Mouse (Mus musculus): ENCODE data around the gene Mllt6. TPM values are rescaled to one million over a fixed set of nuclear protein-coding genes. Genes with fewer than 3 reads are reported as not detected.

Mllt6 gene
- polyA plus RNA-seq (2012; rRNA removed): 37.3 and 40.5 TPM in 2 replicates

DNA sequence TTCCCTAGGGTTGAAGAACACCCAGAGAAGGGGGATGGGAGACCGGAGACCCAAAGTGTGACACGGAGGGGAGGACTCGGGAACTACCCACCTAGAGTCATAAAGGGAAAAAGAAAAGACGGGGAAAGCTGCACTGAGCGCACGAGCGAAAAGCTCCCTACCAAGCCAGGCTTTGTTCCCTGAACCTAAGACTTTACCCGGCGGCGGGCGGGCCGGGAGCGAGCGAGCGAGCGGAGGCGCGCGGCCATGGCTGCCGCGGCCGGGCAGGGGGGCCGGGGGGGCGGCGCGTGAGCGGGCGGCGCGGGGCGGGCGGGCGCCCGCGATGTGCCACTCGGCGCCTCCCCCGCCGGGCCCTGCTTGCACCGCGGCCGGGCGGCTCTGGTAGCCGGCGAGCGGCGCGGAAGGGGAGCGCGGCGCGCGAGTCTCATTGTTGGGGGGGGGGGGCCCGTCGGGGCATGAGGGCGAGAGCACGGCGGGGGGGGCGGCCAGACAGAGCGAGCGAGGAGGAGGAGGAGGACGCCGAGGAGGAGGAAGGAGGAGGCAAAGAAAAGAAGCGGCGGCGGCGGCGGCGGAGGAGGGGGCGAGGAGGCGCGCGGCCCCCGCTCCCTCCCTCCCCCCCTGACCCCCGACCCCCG is at the start of gene Mllt6:
Gene Mllt6, plus strand, starts transcription at position 522 of the 635 bp plus-strand sequence.

DNA sequence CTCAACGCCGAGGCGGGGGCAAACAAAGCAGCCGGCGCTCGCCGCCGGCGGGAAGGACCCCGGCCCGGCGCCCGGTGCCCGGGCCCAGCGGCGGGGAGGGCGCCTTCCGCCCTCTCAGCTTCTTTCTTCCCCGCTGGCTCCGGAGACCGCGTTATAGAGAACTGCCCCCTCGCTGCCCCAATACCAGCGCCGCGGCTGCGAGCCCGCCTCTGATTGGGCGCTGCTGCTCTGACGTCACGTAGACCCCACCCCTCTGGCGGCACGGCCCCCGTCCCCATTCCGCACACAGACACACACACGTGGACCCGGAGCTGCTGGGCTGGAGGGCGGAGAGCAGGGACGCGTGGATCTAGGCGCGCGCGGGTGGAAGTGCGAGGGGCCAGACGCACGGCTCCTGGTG is 33.6 kb upstream of the Mllt6 start, which contains the start of gene Epop:
Gene Epop, minus strand, starts transcription at position 127 of the 400 bp plus-strand sequence.

DNA sequence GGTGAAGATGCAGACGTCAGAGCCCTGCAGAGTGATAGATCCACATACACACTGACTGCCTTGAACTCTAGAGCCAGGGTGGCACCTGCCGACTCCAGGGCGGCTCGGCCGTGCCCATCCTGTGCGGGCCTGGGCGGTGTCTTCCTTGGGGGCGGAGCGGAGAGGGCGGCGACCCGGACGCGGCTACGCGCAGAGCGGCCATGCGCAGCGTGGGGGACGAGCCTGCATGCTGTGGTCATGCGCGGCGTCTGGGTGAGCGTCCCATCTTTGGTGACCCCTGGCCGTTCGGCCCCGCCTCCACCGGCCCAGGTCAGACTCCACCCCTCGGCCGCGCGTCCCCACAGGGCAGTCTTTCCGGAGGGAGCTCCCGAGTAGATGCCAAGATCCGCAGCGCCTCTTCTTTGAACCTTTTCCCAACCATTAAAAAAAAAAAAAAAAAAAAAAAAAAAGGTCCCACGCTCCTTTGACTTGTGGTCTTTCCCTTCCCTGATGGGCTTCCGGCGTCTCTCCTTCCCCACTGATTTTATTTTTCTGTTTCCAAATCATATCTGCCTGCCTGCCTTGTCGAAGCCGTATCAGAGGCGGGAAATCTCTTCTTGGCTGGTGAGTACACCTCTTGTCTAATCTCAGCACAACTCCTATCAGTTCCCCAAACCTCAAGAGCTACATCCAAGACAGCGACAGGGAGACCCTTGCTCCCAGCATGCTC is 22.6 kb downstream of the Mllt6 start, which contains the start of gene Cisd3:
Gene Cisd3, plus strand, starts transcription at position 214 of the 709 bp plus-strand sequence.

DNA sequence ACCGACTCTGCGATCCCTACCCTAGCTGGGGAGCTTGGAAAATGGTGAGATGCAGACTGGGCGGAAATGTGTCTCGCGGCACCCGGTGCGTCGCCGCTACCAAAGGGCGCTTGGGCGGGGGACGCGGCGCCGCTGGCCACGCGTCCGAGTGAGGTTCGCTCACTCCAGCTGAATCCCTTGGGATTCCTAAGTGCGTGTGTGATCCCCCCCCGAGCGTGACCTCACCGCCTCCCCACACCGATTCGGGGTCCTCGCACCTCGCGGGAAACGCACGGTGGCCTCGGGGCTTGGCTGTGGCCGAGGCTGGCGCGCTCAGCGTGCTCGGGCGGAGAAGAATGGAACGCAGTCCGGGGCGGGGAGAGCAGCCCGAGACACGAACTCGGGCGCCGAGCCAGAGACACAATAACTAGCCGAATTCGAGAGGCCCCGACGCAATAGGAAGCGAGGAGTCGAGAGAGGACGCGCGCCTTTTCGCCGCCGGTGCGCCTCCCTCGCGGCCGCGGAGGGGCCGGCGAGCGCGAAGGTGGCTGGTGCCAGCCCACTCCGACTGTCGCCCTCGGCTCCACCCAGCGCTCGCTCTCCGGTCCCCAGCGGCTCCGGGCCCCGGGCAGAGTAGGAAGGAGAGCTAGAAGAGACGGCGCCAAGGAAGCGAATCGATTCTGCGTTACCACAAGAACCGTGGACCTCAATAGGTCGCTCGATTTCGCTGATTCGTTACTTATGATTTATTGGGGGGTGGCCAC is 37.0 kb downstream of the Mllt6 start, which contains the start of gene Pcgf2:
Gene Pcgf2, minus strand, starts transcription at position 495 of the 743 bp plus-strand sequence.

DNA sequence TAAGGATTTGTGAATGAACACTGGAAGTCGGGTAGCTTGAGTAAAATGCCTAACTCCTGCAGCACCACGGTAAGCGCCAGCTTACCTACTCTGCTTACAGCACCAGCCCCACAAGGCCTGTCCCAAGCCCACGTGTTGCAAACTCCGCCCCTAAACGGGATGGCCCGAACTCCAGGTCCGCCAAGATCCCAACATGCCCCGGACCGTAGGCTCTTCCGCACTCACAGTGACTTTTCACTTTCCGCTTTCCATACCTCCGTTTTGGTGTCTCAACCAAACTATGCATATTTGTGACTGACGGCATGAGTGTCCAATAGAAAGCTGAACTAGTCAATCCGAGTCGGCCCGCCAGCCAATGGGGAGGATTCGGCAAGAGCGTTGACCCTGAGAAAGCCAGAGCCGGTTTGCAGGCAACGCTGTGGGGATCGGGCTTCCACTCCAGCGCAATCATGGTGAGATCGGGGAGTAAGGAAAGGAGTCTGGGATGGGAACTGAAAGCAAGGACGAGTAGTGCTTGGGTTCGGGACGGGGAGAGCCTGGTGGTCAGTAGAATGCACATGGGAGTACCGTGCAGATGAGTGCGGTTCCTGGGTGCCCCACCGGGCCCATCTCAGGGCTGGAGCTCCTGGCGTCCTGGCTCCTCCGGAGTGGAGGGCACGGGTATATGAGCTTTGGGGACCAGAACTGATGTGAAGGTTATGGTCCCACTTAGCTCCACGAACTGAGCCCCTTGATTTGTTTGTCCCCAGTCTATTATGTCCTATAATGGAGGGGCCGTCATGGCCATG is 40.0 kb downstream of the Mllt6 start, which contains the start of gene Psmb3:
Gene Psmb3, plus strand, starts transcription at position 361 of the 788 bp plus-strand sequence.

Other genes with a start within 250 kb of the Mllt6 start
- 22.6 and 28.7 TPM in 2 replicates for gene Arhgap23, start 247.9 kb upstream of the Mllt6 start, polyA plus RNA-seq (2012; rRNA removed)
- 0.13 and 0.14 TPM in 2 replicates for gene 4933428G20Rik, start 163.1 kb upstream of the Mllt6 start, polyA plus RNA-seq (2012; rRNA removed)
- 43.7 and 46.2 TPM in 2 replicates for gene Srcin1, start 87.2 kb upstream of the Mllt6 start, polyA plus RNA-seq (2012; rRNA removed)
- gene Epop, start 33.7 kb upstream of the Mllt6 start, polyA plus RNA-seq (2012; rRNA removed): 7.0 and 8.6 TPM in 2 replicates
- 11.5 and 16.3 TPM in 2 replicates for gene Cisd3, start 22.4 kb downstream of the Mllt6 start, polyA plus RNA-seq (2012; rRNA removed)
- gene Pcgf2, start 37.1 kb downstream of the Mllt6 start, polyA plus RNA-seq (2012; rRNA removed): 168 TPM in 2 replicates
- 368 and 390 TPM in 2 replicates for gene Psmb3, start 40.0 kb downstream of the Mllt6 start, polyA plus RNA-seq (2012; rRNA removed)
- gene Pip4k2b, start 81.3 kb downstream of the Mllt6 start, polyA plus RNA-seq (2012; rRNA removed): 61.3 and 61.4 TPM in 2 replicates
- gene Cwc25, start 103.1 kb downstream of the Mllt6 start, polyA plus RNA-seq (2012; rRNA removed): 20.4 and 21.1 TPM in 2 replicates
- gene 1700001P01Rik, start 112.5 kb downstream of the Mllt6 start, polyA plus RNA-seq (2012; rRNA removed): 0.66 and 1.1 TPM in 2 replicates
- gene Rpl23, start 119.0 kb downstream of the Mllt6 start, polyA plus RNA-seq (2012; rRNA removed): 719 and 817 TPM in 2 replicates
- 104 and 115 TPM in 2 replicates for gene Lasp1, start 135.6 kb downstream of the Mllt6 start, polyA plus RNA-seq (2012; rRNA removed)
- 25.7 and 26.0 TPM in 2 replicates for gene B230217C12Rik, start 177.4 kb downstream of the Mllt6 start, polyA plus RNA-seq (2012; rRNA removed)
- 0.99 and 1.0 TPM in 2 replicates for gene Fbxo47, start 220.7 kb downstream of the Mllt6 start, polyA plus RNA-seq (2012; rRNA removed)